Mouse (Mus musculus) small intestine, adult 2 months (tissue): ENCODE data around the gene Actg1. TPM values are rescaled to one million over a fixed set of nuclear protein-coding genes. Genes with fewer than 3 reads are reported as not detected.

Experiments used
- H3K27ac ChIP-seq: fragments of 200-500 bp; 2 replicates; pipeline ENCODE4 v1.5.1; 2012; ENCODE audit warnings: low read depth, low read length, control low read depth, inconsistent platforms; ENCODE audit not compliant: insufficient read depth
- H3K27me3 ChIP-seq: fragments of 200-500 bp; 2 replicates; pipeline ENCODE4 v1.6.1; 2012; ENCODE audit warnings: mild to moderate bottlenecking, moderate library complexity, low read length, inconsistent platforms; ENCODE audit not compliant: control insufficient read depth, insufficient read depth
- H3K36me3 ChIP-seq: fragments of 200-500 bp; 2 replicates; pipeline ENCODE4 v1.6.1; 2012; ENCODE audit warnings: mild to moderate bottlenecking, low read length, control low read depth, inconsistent platforms; ENCODE audit not compliant: control insufficient read depth, insufficient read depth
- H3K4me1 ChIP-seq: fragments of 200-500 bp; 2 replicates; pipeline ENCODE4 v1.6.1; 2012; ENCODE audit warnings: low read length, inconsistent platforms, mixed read lengths; ENCODE audit not compliant: control insufficient read depth, insufficient read depth, insufficient read length
- H3K4me3 ChIP-seq: fragments of 200-500 bp; 2 replicates; pipeline ENCODE4 v1.5.1; 2012; ENCODE audit warnings: low read depth, mild to moderate bottlenecking, control low read depth, inconsistent platforms, low read length, moderate library complexity
- CTCF ChIP-seq: fragments of 200-500 bp; IDR thresholded peaks from 2 replicates; pipeline ENCODE4 v1.5.1; 2012; ENCODE audit warnings: low read depth, mild to moderate bottlenecking, control low read depth, inconsistent platforms, low read length, moderate library complexity, mixed read lengths; ENCODE audit not compliant: insufficient replicate concordance, insufficient read length; ENCODE audit errors: extremely low read depth
- POLR2A ChIP-seq: fragments of 200-500 bp; IDR thresholded peaks from 2 replicates; pipeline ENCODE4 v1.6.1; 2012; ENCODE audit warnings: low read depth, mild to moderate bottlenecking, control low read depth, inconsistent platforms, low read length, moderate library complexity
- WGBS: fragments of 180-500 bp; shearing (Covaris S2); methylation state at CpG from one replicate; pipeline ENCODE4 v1.1.7; 2018; 5-methylcytosine and 5-hydroxymethylcytosine counted together
- polyA plus RNA-seq: library from polyadenylated mRNA; depleted of rRNA; stranded (reverse); fragments of >200 nt; gene quantifications from 2 replicates; pipeline ENCODE4 v1.2.3, GENCODE M21; 2012

Actg1 gene
- polyA plus RNA-seq, 1 experiment, result 1,318 TPM

GRCm38 (mm10) chr11:120314721-120315415, 33.5 kb downstream of the Actg1 start:
- Histone ChIP-seq H3K4me1 (peaks cover 16% of the 10 kb centered on the region), H3K36me3 (no peaks in the 10 kb centered on the region), H3K27me3 (no peaks in the 10 kb centered on the region), H3K27ac (no peak overlapping the region), H3K4me3 (no peak overlapping the region)
- 66% methylated on average over 16 of the region's 16 CpGs for WGBS
- TF ChIP-seq POLR2A (no peak), CTCF (no peak)

GRCm38 (mm10) chr11:120313906-120314685, 34.2 kb downstream of the Actg1 start:
- no peaks in the 10 kb centered on the region for H3K36me3 ChIP-seq
- no peak overlapping the region for H3K27ac ChIP-seq
- no peak overlapping the region for H3K4me3 ChIP-seq
- peaks cover 14% of the 10 kb centered on the region for H3K4me1 ChIP-seq
- H3K27me3 ChIP-seq, result no peaks in the 10 kb centered on the region
- WGBS, result 81% methylated on average over 6 of the region's 6 CpGs
- TF ChIP-seq POLR2A (no peak), CTCF (no peak)

- no peak overlapping the region for H3K27ac ChIP-seq
- H3K4me3 ChIP-seq, result no peak overlapping the region
- no peaks in the 10 kb centered on the region for H3K27me3 ChIP-seq
- no peaks in the 10 kb centered on the region for H3K36me3 ChIP-seq
- TF ChIP-seq CTCF (no peak), POLR2A (no peak)
- 84% methylated on average over 6 of the region's 6 CpGs for WGBS
- peaks cover 10% of the 10 kb centered on the region for H3K4me1 ChIP-seq
Observed at GRCm38 (mm10) chr11:120312069-120312468, 36.3 kb downstream of the Actg1 start.

- no peak for TF ChIP-seq CTCF
- TF ChIP-seq POLR2A, result no peak
- Histone ChIP-seq H3K27ac (no peak overlapping the region), H3K4me3 (no peak overlapping the region), H3K27me3 (no peaks in the 10 kb centered on the region), H3K36me3 (no peaks in the 10 kb centered on the region), H3K4me1 (peaks cover 8% of the 10 kb centered on the region)
- 52% methylated on average over 10 of the region's 10 CpGs for WGBS
Observed at GRCm38 (mm10) chr11:120311561-120311960, 36.8 kb downstream of the Actg1 start.

GRCm38 (mm10) chr11:120310813-120311312, 37.5 kb downstream of the Actg1 start:
- Histone ChIP-seq H3K27ac (no peak overlapping the region), H3K36me3 (no peaks in the 10 kb centered on the region), H3K27me3 (no peaks in the 10 kb centered on the region; the same call in 1 of the 2 replicates), H3K4me1 (peaks cover 8% of the 10 kb centered on the region), H3K4me3 (peak overlapping the region; percentile 58)
- TF ChIP-seq POLR2A, result no peak
- TF ChIP-seq CTCF, result no peak
- WGBS, result under 1% methylated on average over 45 of the region's 45 CpGs

- no peak overlapping the region for H3K4me3 ChIP-seq
- H3K4me1 ChIP-seq, result peaks cover 13% of the 10 kb centered on the region
- H3K27me3 ChIP-seq, result peaks cover 2% of the 10 kb centered on the region; the same call in 1 of the 2 replicates
- TF ChIP-seq CTCF (no peak), POLR2A (no peak; the same call in 1 of the 2 replicates)
- WGBS, result 31% methylated on average over 15 of the region's 15 CpGs
- no peak overlapping the region for H3K27ac ChIP-seq
- no peaks in the 10 kb centered on the region for H3K36me3 ChIP-seq
Observed at GRCm38 (mm10) chr11:120308441-120309320, 39.7 kb downstream of the Actg1 start.
